Mouse (Mus musculus): ENCODE measurements around the gene Smdt1. TPM values are rescaled to one million over a fixed set of nuclear protein-coding genes. Genes with fewer than 3 reads are reported as not detected.
A peak's percentile ranks its signal among the peaks of the same experiment; 100 is the strongest.

Smdt1 gene
- total RNA-seq (2014; fragmentation: Nextera tagmentation) (115 and 141 TPM in 2 replicates), total RNA-seq (2017) (40.8 and 61.0 TPM in 2 replicates)

- peak; percentile 76 for ATAC-seq (replicated peaks; ENCODE audit: low FRiP score, low TSS enrichment, poor library complexity, severe bottlenecking)
These were observed at the start of gene Smdt1, which contains the start of the genes Naga and Pheta2 for GRCm38 (mm10) chr15:82338593-82339112. TSS of gene Smdt1 (plus strand) at chr15:82338959. TSS of gene Naga (minus strand) at chr15:82338925. TSS of gene Pheta2 (plus strand) at chr15:82338942.

- no peak for ATAC-seq (replicated peaks; ENCODE audit: low FRiP score, low TSS enrichment, poor library complexity, severe bottlenecking)
These were observed 48.5 kb upstream of the Smdt1 start for GRCm38 (mm10) chr15:82290252-82290651.

DNA sequence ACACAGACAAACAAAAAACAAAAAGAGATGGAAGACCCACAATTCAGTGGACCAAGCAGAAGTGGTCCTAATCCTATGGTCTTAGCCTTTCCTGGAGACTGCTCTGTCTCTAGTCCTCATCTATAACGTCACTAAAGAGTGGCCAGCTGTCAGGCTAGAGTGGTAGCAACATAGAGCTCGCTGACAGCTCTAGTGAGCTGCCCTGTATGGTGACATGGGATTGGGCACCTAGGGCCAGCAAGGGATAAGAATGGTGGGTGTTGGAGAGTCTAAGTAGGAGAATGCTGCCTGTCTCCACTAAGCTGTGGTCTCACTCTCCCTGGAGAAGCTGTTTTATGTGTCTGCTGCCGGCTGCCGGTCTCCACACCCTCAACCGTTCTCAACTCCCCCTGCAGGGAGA lies 45.9 kb upstream of the Smdt1 start:
- peak; percentile 28; the same call in 1 of the 2 replicates for ATAC-seq (replicated peaks; ENCODE audit: low FRiP score, low TSS enrichment, poor library complexity, severe bottlenecking)

GRCm38 (mm10) chr15:82293271-82293711 lies 45.5 kb upstream of the Smdt1 start:
- ATAC-seq (replicated peaks; ENCODE audit: low FRiP score, low TSS enrichment, poor library complexity, severe bottlenecking) = 0 out of 2 replicates have a peak, but pooled peaks have one; percentile 17

DNA sequence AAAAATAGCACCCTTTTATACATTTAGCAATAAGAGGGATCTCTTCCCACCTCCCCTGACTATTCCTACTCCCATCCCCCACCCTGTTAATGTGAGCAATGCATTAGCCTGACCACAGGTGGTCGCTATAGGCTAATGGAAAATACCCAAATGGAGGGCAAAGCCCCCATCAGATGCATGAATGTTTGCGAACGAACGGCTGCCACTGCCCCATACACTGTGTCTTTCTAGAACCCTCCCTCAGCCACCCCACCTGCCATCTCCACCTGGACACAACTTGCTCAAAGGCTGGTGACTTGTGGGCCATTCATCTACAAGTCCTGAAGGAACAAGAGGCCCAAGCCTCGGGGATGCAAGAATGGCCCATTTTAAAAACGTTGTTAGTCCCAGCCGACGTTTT lies 44.7 kb upstream of the Smdt1 start:
- peak; percentile 51; the same call in 1 of the 2 replicates for ATAC-seq (replicated peaks; ENCODE audit: low FRiP score, low TSS enrichment, poor library complexity, severe bottlenecking)

DNA sequence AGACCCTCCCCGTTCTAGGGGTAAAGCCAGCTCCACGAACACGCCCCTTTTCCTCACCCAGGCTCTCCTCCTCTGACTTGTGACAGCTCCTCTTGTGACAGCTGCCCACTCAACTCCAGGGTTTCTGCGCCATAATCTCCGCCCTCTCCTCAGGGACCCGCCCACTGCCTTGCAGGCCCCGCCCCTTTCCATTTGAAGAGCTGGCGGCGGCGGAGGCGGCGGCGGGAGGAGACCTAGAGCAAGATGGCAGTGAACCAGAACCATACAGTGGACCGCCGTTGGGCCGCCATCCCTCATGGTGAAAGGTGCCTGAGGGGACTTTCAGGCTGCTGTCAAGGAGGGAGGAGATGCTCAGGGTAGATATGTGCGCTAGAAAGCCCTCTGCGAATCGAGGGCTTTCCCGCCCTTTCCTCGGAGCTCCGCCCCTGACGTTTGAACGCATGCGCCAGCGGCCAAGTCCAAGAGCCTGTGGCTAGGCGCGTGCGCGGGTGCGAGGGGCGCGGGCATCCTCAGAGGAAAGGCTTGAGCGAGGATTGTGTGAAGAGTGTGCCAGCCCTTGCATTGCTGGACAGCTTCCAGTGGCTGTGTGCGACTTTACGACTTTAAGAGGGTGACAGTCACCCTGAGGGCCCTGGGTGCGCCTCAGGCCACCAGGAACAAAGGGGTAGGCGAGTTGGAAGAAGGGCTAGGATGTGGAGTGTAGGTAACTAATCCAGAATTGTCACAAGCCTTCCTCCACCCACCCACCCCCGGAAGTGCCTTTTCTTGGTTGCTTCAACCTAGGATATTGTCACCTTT lies 39.8 kb upstream of the Smdt1 start, which contains the start of gene Wbp2nl:
Gene Wbp2nl, plus strand, starts transcription at position 191 of the 798 bp plus-strand sequence.
- ATAC-seq (replicated peaks; ENCODE audit: low FRiP score, low TSS enrichment, poor library complexity, severe bottlenecking) = no peak

GRCm38 (mm10) chr15:82307107-82307506 lies 31.7 kb upstream of the Smdt1 start:
- no peak for ATAC-seq (replicated peaks; ENCODE audit: low FRiP score, low TSS enrichment, poor library complexity, severe bottlenecking)

GRCm38 (mm10) chr15:82308416-82308815 lies 30.3 kb upstream of the Smdt1 start:
- no peak for ATAC-seq (replicated peaks; ENCODE audit: low FRiP score, low TSS enrichment, poor library complexity, severe bottlenecking)

- no peak for ATAC-seq (replicated peaks; ENCODE audit: low FRiP score, low TSS enrichment, poor library complexity, severe bottlenecking)
These were observed 20.9 kb upstream of the Smdt1 start for GRCm38 (mm10) chr15:82317839-82318238.

DNA sequence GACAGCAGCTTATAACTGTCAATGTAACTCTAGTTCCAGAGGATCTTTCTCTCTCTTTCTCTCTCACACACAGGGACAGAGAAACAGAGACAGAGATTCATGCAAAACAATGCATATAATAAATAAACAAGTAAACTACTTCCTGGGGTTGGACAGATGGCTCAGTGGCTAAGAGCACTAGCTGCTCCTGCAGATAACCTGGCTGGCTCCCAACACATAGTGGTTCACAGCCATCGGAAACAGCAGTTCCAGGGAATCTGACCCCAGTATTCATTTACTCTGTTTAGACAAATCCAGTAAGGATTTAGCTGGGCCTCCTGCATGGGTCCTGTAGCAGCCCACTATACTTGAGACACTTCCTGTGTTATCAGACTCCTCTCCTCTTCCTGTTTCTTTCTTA lies 19.1 kb upstream of the Smdt1 start:
- no peak for ATAC-seq (replicated peaks; ENCODE audit: low FRiP score, low TSS enrichment, poor library complexity, severe bottlenecking)

- no peak for ATAC-seq (replicated peaks; ENCODE audit: low FRiP score, low TSS enrichment, poor library complexity, severe bottlenecking)
These were observed 16.6 kb upstream of the Smdt1 start for GRCm38 (mm10) chr15:82322195-82322594.

DNA sequence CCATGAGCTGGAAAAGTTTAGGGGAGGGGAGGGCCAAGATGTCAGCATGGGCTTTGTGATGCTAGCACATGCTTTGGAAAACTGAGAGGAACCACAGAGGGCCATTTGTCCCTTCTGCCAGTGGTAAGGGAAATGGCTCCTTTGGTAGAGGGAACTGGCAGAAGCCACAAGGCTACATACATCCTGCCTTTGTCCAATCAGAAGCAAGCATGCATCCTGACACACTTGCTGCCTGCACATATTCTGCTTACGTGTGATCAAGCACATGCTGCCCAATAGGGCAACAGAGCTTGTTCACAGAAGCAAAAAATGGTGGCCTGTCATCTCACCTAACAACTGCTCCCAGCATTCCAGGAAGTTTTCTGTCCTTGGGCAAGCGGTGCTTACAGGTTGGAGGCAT lies 13.4 kb upstream of the Smdt1 start:
- no peak for ATAC-seq (replicated peaks; ENCODE audit: low FRiP score, low TSS enrichment, poor library complexity, severe bottlenecking)

GRCm38 (mm10) chr15:82335194-82335593 lies 3.6 kb upstream of the Smdt1 start:
- ATAC-seq (replicated peaks; ENCODE audit: low FRiP score, low TSS enrichment, poor library complexity, severe bottlenecking) = no peak

DNA sequence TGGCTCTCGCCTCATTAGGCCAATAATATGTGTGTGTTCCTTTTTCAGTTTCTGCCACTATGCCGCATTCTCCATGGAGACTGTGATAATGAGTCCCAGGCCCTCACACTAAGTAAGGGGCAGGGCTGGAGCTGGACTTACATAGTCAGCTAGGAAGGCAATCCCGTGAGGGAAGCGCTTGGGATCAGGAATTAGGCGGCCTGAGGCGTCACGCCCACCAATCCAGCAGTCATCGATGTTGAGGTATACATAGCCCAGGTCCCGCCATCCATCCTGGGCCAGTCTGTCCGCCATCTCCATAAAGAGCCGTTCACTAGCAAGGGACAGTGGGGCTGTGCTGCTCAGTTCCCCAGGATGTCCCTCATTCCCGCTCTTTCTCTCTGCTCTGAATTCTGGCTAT lies 2.1 kb upstream of the Smdt1 start:
- ATAC-seq (replicated peaks; ENCODE audit: low FRiP score, low TSS enrichment, poor library complexity, severe bottlenecking) = no peak

DNA sequence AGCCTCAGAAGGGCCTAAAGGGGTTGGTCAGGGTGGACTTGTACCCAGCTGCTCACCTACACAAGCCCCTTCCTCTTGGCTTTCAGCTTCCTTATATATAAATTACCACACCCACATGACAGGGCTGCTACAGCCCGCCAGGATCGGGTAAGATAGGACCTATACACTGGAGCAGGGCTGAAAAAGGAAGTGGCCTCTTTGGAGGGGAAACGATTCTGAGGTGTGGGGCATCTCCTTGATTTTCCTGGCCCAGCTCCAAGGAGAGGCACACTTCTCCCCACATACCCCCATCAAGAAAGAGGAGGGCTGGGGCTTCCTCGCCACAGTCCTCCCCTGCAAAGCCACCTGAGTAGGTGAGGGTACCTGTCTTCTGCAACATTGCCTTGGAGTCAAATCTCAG lies 884 bp upstream of the Smdt1 start:
- ATAC-seq (replicated peaks; ENCODE audit: low FRiP score, low TSS enrichment, poor library complexity, severe bottlenecking) = no peak

- ATAC-seq (replicated peaks; ENCODE audit: low FRiP score, low TSS enrichment, poor library complexity, severe bottlenecking) = no peak
These were observed 391 bp downstream of the Smdt1 start for GRCm38 (mm10) chr15:82339150-82339549.

- ATAC-seq (replicated peaks; ENCODE audit: low FRiP score, low TSS enrichment, poor library complexity, severe bottlenecking) = no peak
These were observed 985 bp downstream of the Smdt1 start for GRCm38 (mm10) chr15:82339634-82340254.

DNA sequence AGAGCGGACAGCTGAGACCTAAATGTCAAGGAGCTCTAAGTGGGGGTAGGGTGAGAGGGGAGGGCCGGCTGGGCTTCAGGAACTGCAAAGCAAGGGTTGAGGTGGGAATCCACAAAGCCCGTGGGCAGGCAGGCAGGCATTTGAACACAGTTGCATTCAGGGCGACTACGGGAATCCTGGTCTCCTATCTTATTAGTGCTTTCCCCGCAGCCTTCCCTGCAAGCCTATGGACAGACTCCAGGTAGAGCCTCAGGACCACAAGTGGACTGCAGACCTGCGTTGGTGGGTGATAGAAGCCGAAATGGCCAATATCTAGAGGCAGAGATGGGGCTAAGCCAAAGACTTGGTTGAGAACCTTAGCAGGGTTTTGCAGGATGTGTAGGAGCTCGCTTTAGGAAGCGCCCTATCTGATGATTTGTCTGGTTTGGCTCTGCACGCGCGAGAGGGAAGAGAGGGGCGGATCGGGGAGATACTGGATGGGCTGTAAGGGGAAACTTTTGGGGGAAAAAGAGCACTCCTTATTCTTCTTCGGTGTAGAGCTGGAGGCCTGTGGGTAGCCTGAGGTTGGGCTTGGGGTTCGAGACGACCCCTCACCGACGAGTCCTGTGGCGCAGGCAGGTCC lies 1.8 kb downstream of the Smdt1 start:
- no peak for ATAC-seq (replicated peaks; ENCODE audit: low FRiP score, low TSS enrichment, poor library complexity, severe bottlenecking)

GRCm38 (mm10) chr15:82341036-82341501 lies 2.3 kb downstream of the Smdt1 start:
- 0 out of 2 replicates have a peak, but pooled peaks have one; percentile 0 for ATAC-seq (replicated peaks; ENCODE audit: low FRiP score, low TSS enrichment, poor library complexity, severe bottlenecking)

All from megakaryocyte-erythroid progenitor cell, adult 5-6 weeks (primary cell).